Mouse (Mus musculus) myocyte (in vitro differentiated cells): ENCODE measurements around the gene Asb18. TPM values are rescaled to one million over a fixed set of nuclear protein-coding genes. Genes with fewer than 3 reads are reported as not detected.

ENCODE experiments used
- H3K27me3 ChIP-seq: one replicate; pipeline ENCODE4 v1.6.1; 2011; ENCODE audit not compliant: control insufficient read depth, insufficient read depth, insufficient read length
- H3K36me3 ChIP-seq: one replicate; pipeline ENCODE4 v1.6.1; 2011; ENCODE audit not compliant: control insufficient read depth, insufficient read depth
- H3K4me2 ChIP-seq: one replicate; pipeline ENCODE4 v1.6.1; 2011; ENCODE audit warnings: low read depth, control low read depth
- H3K4me3 ChIP-seq: one replicate; pipeline ENCODE4 v1.5.1; 2011; ENCODE audit warnings: mild to moderate bottlenecking, control low read depth, moderate library complexity
- H3K79me2 ChIP-seq: one replicate; pipeline ENCODE4 v1.6.1; 2011; ENCODE audit not compliant: control insufficient read depth, insufficient read depth
- H3ac ChIP-seq: one replicate; pipeline ENCODE4 v1.6.1; 2011; ENCODE audit not compliant: control insufficient read depth, insufficient read length
- CEBPB ChIP-seq: IDR thresholded peaks from 2 replicates; pipeline ENCODE4 v1.6.1; 2011; ENCODE audit warnings: mild to moderate bottlenecking, moderate library complexity; ENCODE audit not compliant: poor library complexity, insufficient read depth, severe bottlenecking
- E2F4 ChIP-seq: IDR thresholded peaks from one replicate; pipeline ENCODE4 v1.6.1; 2011; ENCODE audit warnings: mild to moderate bottlenecking, control low read depth, moderate library complexity; ENCODE audit not compliant: insufficient read depth
- MAX ChIP-seq: IDR thresholded peaks from one replicate; pipeline ENCODE4 v1.6.1; 2011; ENCODE audit warnings: low read depth, mild to moderate bottlenecking, control low read depth
- MYOD1 ChIP-seq, 3 experiments: IDR thresholded peaks; one replicate each; pipeline ENCODE4 v1.6.1; 2011; ENCODE audit warnings: control low read depth in 2 of 3, low read depth in 2 of 3, mild to moderate bottlenecking in 2 of 3, moderate library complexity in 1 of 3; ENCODE audit not compliant: insufficient read length in 2 of 3, control insufficient read depth in 1 of 3
- MYOG ChIP-seq, 3 experiments: IDR thresholded peaks; one replicate each; pipeline ENCODE4 v1.6.1; 2011; ENCODE audit warnings: control low read depth in 2 of 3, low read depth in 2 of 3, mild to moderate bottlenecking in 2 of 3; ENCODE audit not compliant: insufficient read length in 2 of 3, control insufficient read depth in 1 of 3, insufficient read depth in 1 of 3
- POLR2A ChIP-seq: IDR thresholded peaks from one replicate; pipeline ENCODE4 v1.6.1; 2011; ENCODE audit warnings: low read depth, mild to moderate bottlenecking, control low read depth, moderate library complexity; ENCODE audit not compliant: insufficient read length
- POLR2AphosphoS2 ChIP-seq: IDR thresholded peaks from one replicate; pipeline ENCODE4 v1.6.1; 2011; ENCODE audit warnings: low read depth, control low read depth; ENCODE audit not compliant: insufficient read length
- REST ChIP-seq: IDR thresholded peaks from one replicate; pipeline ENCODE4 v1.6.1; 2011; ENCODE audit warnings: mild to moderate bottlenecking, control low read depth, moderate library complexity; ENCODE audit not compliant: insufficient read depth, insufficient read length
- SRF ChIP-seq: IDR thresholded peaks from one replicate; pipeline ENCODE4 v1.6.1; 2011; ENCODE audit warnings: low read depth; ENCODE audit not compliant: control insufficient read depth, insufficient read length
- TCF12 ChIP-seq: IDR thresholded peaks from one replicate; pipeline ENCODE4 v1.6.1; 2011; ENCODE audit warnings: mild to moderate bottlenecking, control low read depth; ENCODE audit not compliant: poor library complexity, insufficient read depth, severe bottlenecking
- TCF3 ChIP-seq: IDR thresholded peaks from one replicate; pipeline ENCODE4 v1.6.1; 2011; ENCODE audit warnings: low read depth, control low read depth; ENCODE audit not compliant: insufficient read length
- USF1 ChIP-seq: IDR thresholded peaks from one replicate; pipeline ENCODE4 v1.6.1; 2011; ENCODE audit warnings: low read depth, mild to moderate bottlenecking, control low read depth, moderate library complexity
- polyA plus RNA-seq: library from polyadenylated mRNA; unstranded; fragments of >200 nt; fragmentation: generic; extraction: Trizol; gene quantifications from one replicate; pipeline ENCODE4 v1.2.1, GENCODE M21; 2012; ENCODE audit warnings: missing spikeins

Gene Asb18
- polyA plus RNA-seq, 1 experiment = 0.01 TPM

DNA sequence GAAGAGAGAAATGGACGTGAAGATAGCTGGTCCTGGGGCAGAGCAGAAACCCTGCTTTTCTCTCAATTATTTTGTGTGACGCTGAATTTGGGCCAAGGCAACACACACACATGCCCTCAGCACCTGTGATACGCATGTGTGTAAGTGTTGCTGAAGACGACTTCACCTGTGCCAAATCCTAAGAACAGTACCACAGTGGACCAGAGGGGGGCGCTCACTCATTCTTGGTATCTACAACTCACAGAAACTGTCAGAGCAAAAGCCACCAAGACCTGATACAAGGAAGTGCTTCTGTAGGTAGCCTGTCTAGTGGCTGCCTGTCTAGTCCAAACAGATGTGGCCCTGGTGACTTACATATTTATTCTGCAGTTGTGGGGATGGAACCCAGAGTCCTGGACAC lies 1.2 kb downstream of the Asb18 start:
- Histone ChIP-seq H3K36me3 (no peaks in the 10 kb centered on the region), H3K79me2 (no peaks in the 10 kb centered on the region), H3K27me3 (no peaks in the 10 kb centered on the region), H3K4me2 (no peak overlapping the region), H3K4me3 (no peak overlapping the region), H3ac (no peak overlapping the region)
- TF ChIP-seq MYOG (IDR thresholded peaks at IDR 0.05; ENCODE audit: control insufficient read depth in 1 of 3, insufficient read depth in 1 of 3, insufficient read length in 2 of 3, low read depth in 2 of 3) (no peak), SRF (no peak), REST (no peak)

DNA sequence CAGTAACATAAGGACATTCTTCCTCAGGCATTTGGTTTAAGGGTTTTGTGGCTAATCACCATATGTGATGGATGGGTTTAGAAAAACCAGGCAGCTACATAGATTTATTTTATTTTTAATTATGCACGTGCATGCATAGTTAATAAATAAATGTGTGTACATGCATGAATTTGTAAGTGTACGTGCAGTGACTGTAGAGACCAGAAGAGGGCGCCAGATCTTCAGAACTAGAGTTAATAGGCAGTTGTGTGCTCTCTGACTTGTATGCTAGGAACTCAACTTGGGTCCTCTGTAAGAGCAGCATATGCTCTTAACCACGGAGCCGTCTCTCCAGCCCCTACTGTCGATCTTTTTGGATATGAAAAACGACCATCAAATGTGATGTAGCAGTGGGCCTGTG lies 1.6 kb downstream of the Asb18 start:
- TF ChIP-seq SRF = no peak
- no peak for TF ChIP-seq POLR2A
- no peak for TF ChIP-seq MYOD1 (IDR thresholded peaks at IDR 0.05; ENCODE audit: control insufficient read depth in 1 of 3, insufficient read length in 2 of 3, low read depth in 2 of 3)
- TF ChIP-seq REST = no peak
- no peak for TF ChIP-seq CEBPB
- no peak for TF ChIP-seq E2F4
- Histone ChIP-seq H3ac (no peak overlapping the region), H3K4me3 (no peak overlapping the region), H3K4me2 (no peak overlapping the region), H3K79me2 (no peaks in the 10 kb centered on the region), H3K36me3 (no peaks in the 10 kb centered on the region), H3K27me3 (no peaks in the 10 kb centered on the region)

DNA sequence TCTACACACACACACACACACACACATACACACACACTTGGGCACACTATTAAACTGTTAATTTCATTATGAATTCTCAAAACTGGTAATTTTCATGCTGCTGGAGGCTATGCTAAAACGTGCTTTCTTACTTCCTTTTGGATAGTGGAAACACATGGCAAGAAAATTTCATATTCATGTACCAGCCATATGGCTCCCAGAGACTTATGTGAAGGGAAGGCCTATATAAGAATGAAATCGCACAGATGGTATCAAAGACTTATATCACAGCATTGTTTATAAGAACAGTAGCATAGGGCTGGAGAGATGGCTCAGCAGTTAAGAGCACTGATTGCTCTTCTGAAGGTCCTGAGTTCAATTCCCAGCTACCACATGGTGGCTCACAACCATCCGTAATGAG lies 2.3 kb downstream of the Asb18 start:
- Histone ChIP-seq H3K27me3 (no peaks in the 10 kb centered on the region), H3K4me2 (no peak overlapping the region), H3ac (no peak overlapping the region), H3K4me3 (no peak overlapping the region), H3K36me3 (no peaks in the 10 kb centered on the region), H3K79me2 (no peaks in the 10 kb centered on the region)
- TF ChIP-seq MAX = no peak
- TF ChIP-seq USF1 = no peak
- no peak for TF ChIP-seq MYOG (IDR thresholded peaks at IDR 0.05; ENCODE audit: control insufficient read depth in 1 of 3, insufficient read depth in 1 of 3, insufficient read length in 2 of 3, low read depth in 2 of 3)
- no peak for TF ChIP-seq POLR2A
- no peak for TF ChIP-seq SRF
- TF ChIP-seq TCF12 = no peak
- no peak for TF ChIP-seq CEBPB
- no peak for TF ChIP-seq TCF3
- no peak for TF ChIP-seq MYOD1 (IDR thresholded peaks at IDR 0.05; ENCODE audit: control insufficient read depth in 1 of 3, insufficient read length in 2 of 3, low read depth in 2 of 3)
- no peak for TF ChIP-seq E2F4
- no peak for TF ChIP-seq POLR2AphosphoS2
- no peak for TF ChIP-seq REST

DNA sequence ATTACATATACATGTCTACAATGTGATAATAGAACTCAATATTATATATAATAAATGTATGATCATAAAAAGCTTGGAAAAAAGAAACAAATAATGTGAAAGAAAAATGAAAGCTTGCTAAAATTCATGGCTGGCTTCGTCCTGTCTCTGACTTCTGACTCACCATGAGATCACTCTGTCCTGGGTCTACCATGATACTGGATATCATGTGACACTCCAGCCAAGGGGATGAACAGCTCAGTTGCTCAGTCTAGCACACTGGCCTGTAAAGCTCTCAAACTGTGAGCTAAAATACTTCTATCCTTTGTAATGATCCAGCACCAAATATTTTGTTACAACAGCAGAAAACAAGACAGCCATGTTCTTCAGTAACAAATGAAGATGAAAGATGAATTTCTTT lies 4.4 kb downstream of the Asb18 start:
- Histone ChIP-seq H3K36me3 (no peaks in the 10 kb centered on the region), H3K4me3 (no peak overlapping the region), H3ac (no peak overlapping the region), H3K4me2 (no peak overlapping the region), H3K27me3 (no peaks in the 10 kb centered on the region), H3K79me2 (no peaks in the 10 kb centered on the region)
- TF ChIP-seq REST (no peak), TCF3 (no peak), POLR2AphosphoS2 (no peak), POLR2A (no peak), MYOG (IDR thresholded peaks at IDR 0.05; ENCODE audit: control insufficient read depth in 1 of 3, insufficient read depth in 1 of 3, insufficient read length in 2 of 3, low read depth in 2 of 3) (no peak), USF1 (no peak), TCF12 (no peak), E2F4 (no peak), SRF (no peak), MAX (no peak), CEBPB (no peak), MYOD1 (IDR thresholded peaks at IDR 0.05; ENCODE audit: control insufficient read depth in 1 of 3, insufficient read length in 2 of 3, low read depth in 2 of 3) (no peak)

DNA sequence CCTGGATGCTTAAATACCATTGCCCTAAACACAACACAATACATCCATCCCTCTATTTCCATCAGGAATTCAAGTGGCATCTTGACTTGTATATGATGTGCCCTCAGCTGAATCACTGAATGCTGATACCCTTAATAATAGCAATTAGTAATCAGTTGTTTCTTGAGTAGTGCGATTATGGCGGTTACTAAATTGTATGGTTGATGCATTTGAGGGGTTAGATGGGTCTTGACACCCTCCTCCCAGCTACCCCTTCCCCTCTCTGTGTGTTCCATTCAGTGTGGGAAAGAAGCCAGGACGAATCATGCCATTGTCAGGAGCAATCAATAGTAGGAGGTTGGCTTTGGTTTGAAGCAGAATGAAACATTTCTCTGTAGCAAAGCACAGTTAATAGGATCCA lies 5.3 kb downstream of the Asb18 start:
- TF ChIP-seq TCF3 (no peak), MYOD1 (IDR thresholded peaks at IDR 0.05; ENCODE audit: control insufficient read depth in 1 of 3, insufficient read length in 2 of 3, low read depth in 2 of 3) (no peak), USF1 (no peak), SRF (no peak), E2F4 (no peak)
- no peaks in the 10 kb centered on the region for H3K27me3 ChIP-seq
- H3K4me3 ChIP-seq = no peak overlapping the region
- no peaks in the 10 kb centered on the region for H3K36me3 ChIP-seq
- no peak overlapping the region for H3ac ChIP-seq
- no peak overlapping the region for H3K4me2 ChIP-seq
- H3K79me2 ChIP-seq = no peaks in the 10 kb centered on the region
